Mouse (Mus musculus) inflammation-experienced regulatory T-cells, adult 6 months (primary cell): ENCODE measurements around the gene Klk9. TPM values are rescaled to one million over a fixed set of nuclear protein-coding genes. Genes with fewer than 3 reads are reported as not detected.

Experiments
- ATAC-seq: one replicate; pipeline ENCODE4 v1.8.0; 2017
- polyA plus RNA-seq, 3 experiments: library from polyadenylated mRNA; unstranded; fragments of 100-300 nt; shearing (Covaris generic); gene quantifications; one replicate each; pipeline ENCODE4 v1.2.1; 2017

Klk9 gene
- polyA plus RNA-seq, 3 experiments from 2014 or later = not detected

GRCm38 (mm10) chr7:43796355-43796754, 4.7 kb downstream of the Klk9 start:
- no peak for ATAC-seq

DNA sequence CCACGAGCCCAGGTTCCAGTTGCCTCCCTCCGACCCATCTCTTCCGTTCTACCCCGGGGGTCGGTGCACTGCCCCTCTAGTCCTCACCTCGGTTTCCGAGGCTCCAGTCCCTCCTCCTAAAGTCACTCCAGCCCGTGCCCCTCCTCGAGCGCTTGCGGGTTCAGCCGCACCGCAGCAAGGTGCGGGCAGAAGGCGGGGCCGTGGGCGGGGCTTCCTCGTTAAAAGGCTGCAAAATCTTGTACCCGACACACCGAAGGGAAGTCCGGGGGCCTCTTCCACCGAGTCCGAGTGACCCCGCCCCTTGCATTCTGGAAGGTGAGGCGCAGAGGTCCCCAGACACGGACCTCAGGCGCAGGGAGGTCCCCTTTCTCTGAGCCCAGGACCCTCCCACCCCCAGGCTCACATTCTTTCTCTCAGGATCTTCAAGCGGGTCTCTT, 5.7 kb downstream of the Klk9 start, which contains the start of gene Klk8:
TSS of gene Klk8 (plus strand) at position 245 of the 437 bp plus-strand sequence.
- peak; percentile 57 for ATAC-seq

- ATAC-seq = peak; percentile 85
These were observed 6.3 kb downstream of the Klk9 start for GRCm38 (mm10) chr7:43797844-43798462.

DNA sequence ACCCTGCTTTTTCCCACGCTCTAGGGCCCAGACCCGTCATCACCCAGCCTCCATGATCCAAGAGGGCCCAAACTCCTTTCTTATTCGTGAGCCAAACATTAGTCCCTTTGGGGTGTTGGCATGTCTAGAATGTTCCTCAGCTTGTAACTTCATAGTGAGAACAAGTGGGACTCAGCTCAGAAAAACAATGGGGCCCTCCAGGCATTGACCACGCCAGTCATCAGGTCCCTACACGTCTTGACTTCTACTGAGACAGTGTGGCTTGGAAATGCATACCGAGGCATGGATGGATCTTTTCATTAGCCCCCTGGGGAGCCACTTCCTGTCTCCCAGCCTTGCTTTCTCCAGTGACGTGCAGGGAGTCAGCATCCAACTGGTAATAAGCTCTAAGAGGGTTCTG, 8.2 kb downstream of the Klk9 start:
- no peak for ATAC-seq

GRCm38 (mm10) chr7:43810994-43811393, 19.3 kb downstream of the Klk9 start, which contains the start of gene Klk7:
TSS of gene Klk7 (plus strand) at chr7:43811294.
- ATAC-seq = no peak

DNA sequence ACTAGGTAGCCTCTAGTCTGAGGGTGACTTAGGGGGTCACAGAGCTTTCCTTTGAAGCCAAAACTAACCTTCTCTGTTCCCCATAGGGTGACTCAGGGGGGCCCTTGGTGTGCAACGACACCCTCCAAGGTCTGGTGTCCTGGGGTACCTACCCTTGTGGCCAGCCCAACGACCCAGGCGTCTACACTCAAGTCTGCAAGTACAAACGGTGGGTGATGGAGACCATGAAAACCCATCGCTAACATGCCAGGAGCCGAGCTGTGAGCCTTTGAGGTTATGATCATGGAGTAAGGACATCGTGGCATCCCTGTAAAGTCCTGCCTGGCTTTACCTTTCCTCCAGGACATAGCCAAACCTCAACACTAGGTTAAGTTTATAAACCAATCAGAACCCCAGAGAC, 23.5 kb downstream of the Klk9 start:
- no peak for ATAC-seq

- ATAC-seq = no peak
These were observed 25.1 kb downstream of the Klk9 start for GRCm38 (mm10) chr7:43816746-43817145.

- no peak for ATAC-seq
These were observed 29.9 kb downstream of the Klk9 start for GRCm38 (mm10) chr7:43821581-43821980.

- no peak for ATAC-seq
These were observed 32.5 kb downstream of the Klk9 start, which contains the start of gene Klk6 for GRCm38 (mm10) chr7:43824199-43824598. TSS of gene Klk6 (plus strand) at chr7:43824499.

DNA sequence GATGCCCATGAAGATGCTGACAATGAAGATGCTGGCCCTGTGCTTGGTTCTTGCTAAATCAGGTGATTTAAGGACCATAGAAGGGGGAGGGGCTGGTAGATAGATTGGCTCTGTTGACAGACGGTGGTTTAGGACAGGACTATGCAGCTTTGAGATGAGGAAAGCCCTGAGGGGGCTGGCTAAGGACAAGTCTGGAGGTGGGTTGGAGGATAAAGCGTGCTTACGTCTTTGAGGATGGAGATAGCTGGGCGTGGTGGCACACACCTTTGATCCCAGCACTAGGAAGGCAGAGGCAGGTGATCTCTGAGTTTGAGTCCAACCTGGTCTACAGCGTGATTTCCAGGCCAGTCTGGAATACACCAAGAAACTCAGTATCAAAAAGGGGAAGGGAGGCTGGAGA, 34.4 kb downstream of the Klk9 start:
- no peak for ATAC-seq

DNA sequence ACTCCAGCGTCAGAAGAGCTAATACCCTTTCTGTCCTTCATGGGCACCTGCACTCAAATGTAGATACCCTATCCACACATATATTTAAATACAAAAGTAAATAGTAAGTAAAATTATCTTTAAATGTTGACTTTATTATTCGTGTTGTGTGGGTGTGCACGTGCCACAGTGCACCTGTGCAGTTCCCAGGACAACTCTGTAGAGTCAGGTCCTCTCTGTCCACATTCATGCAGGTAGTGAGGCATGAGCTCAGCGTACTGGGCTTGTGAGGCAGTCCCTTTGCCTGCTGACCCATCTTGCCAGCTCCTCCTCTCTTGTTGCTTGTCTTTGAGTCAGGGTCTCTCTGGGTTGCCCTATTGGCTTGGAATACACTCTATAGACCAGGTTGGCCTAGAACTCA, 36.0 kb downstream of the Klk9 start:
- ATAC-seq = no peak

DNA sequence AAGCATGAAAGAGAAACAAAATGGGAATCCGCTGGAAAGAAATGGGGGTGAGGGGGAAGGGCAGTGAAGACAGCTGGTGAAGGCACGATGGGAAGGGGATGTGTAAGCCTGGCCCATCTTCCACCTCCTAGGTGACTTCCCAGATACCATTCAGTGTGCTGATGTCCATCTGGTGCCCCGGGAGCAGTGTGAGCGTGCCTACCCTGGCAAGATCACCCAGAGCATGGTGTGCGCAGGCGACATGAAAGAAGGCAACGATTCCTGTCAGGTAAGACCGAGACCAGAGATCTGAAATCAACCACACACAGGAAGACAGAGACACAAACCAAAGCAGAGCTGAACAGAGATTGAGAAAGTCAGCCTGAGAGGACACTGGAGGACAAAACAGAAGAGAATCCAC, 37.3 kb downstream of the Klk9 start:
- no peak for ATAC-seq

DNA sequence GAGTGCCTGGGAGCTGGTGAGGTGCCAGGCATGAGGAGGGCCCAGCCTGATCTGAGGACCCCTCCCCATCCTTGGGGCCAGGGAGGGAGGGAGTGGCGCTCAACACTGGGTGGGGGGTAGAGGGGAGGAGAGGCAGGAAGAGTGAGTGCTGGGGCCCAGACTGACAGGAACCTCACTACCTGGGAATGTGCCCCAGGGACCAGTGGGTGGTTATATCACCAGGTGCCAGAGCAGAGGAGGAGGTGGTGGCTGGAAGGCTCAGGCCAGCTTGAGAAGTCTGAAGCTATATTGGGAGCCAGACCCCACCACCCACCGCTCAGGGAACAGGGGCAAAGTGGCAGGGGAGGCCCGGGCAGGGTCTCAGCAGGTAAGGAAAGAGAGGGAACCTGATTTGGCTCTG, 50.0 kb downstream of the Klk9 start, which contains the start of gene Klk5:
TSS of gene Klk5 (plus strand) at position 271 of the 400 bp plus-strand sequence.
- ATAC-seq = no peak

DNA sequence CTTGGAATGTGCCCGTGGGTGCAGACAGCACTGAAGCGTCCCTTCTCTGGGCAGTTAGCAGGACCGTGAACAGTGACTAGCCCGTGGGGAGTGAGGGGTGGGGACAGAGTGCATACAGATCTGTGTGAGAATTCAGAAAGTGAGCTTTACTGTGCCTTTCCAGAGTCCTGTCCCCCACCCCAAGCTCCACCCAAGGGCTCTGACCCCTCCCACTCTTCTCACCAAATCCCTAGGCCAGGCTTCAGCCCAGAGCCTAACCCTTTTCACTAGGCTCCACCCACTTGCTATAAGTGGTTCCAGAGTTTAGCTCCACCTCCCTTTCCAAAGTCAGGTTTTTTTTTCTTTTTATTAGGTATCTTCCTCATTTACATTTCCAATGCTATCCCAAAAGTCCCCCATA, 52.1 kb downstream of the Klk9 start:
- no peak for ATAC-seq

Other genes starting within 250 kb of the Klk9 start
- under 1 TPM in 1 of 3 experiments, not detected in 2; 0.39 TPM for gene Cd33, start 247.5 kb upstream of the Klk9 start, polyA plus RNA-seq
- gene Zfp658, start 229.6 kb upstream of the Klk9 start, polyA plus RNA-seq = 1 to 10 TPM; 2.8 to 4.3 (median 3.3) TPM
- gene Zfp719, start 212.3 kb upstream of the Klk9 start, polyA plus RNA-seq = 10 to 100 TPM; 10.7 to 11.7 (median 11.7) TPM
- gene Zfp819, start 184.7 kb upstream of the Klk9 start, polyA plus RNA-seq = not detected
- gene Ceacam18, start 157.2 kb upstream of the Klk9 start, polyA plus RNA-seq = not detected
- gene Siglece, start 131.7 kb upstream of the Klk9 start, polyA plus RNA-seq = under 1 TPM; 0.45 to 0.78 (median 0.51) TPM
- gene Ctu1, start 119.9 kb upstream of the Klk9 start, polyA plus RNA-seq = 1 to 10 TPM; 1.1 to 2.0 (median 1.3) TPM
- gene Klk14, start 101.5 kb upstream of the Klk9 start, polyA plus RNA-seq = not detected
- gene Klk13, start 79.3 kb upstream of the Klk9 start, polyA plus RNA-seq = under 1 TPM in 1 of 3 experiments, not detected in 2; 0.38 TPM
- gene Klk12, start 23.0 kb upstream of the Klk9 start, polyA plus RNA-seq = not detected
- under 1 TPM in 1 of 3 experiments, not detected in 2; 0.46 TPM for gene Klk11, start 17.3 kb upstream of the Klk9 start, polyA plus RNA-seq
- under 1 TPM in 1 of 3 experiments, not detected in 2; 0.73 TPM for gene Klk10, start 10.9 kb upstream of the Klk9 start, polyA plus RNA-seq
- 100 to 1,000 TPM; 127 to 173 (median 148) TPM for gene Klk8, start 5.7 kb downstream of the Klk9 start, polyA plus RNA-seq
- under 1 TPM in 1 of 3 experiments, not detected in 2; 0.17 TPM for gene Klk7, start 19.4 kb downstream of the Klk9 start, polyA plus RNA-seq
- under 1 TPM in 1 of 3 experiments, not detected in 2; 0.52 TPM for gene Klk6, start 32.6 kb downstream of the Klk9 start, polyA plus RNA-seq
- not detected for gene Klk5, start 50.1 kb downstream of the Klk9 start, polyA plus RNA-seq
- not detected for gene Klk4, start 89.3 kb downstream of the Klk9 start, polyA plus RNA-seq
- not detected for gene Klk15, start 141.8 kb downstream of the Klk9 start, polyA plus RNA-seq
- gene Klk1b8, start 158.8 kb downstream of the Klk9 start, polyA plus RNA-seq = not detected
- not detected for gene Klk1b1, start 174.9 kb downstream of the Klk9 start, polyA plus RNA-seq
- 1 to 10 TPM in 2 of 3 experiments, not detected in 1; 1.5 to 2.8 TPM for gene Klk1b9, start 184.2 kb downstream of the Klk9 start, polyA plus RNA-seq
- not detected for gene Klk1b11, start 204.0 kb downstream of the Klk9 start, polyA plus RNA-seq
- not detected for gene Klk1b26, start 220.3 kb downstream of the Klk9 start, polyA plus RNA-seq